ENCODE assay signal across 9 mouse cellular contexts in the genomic region with DNA sequence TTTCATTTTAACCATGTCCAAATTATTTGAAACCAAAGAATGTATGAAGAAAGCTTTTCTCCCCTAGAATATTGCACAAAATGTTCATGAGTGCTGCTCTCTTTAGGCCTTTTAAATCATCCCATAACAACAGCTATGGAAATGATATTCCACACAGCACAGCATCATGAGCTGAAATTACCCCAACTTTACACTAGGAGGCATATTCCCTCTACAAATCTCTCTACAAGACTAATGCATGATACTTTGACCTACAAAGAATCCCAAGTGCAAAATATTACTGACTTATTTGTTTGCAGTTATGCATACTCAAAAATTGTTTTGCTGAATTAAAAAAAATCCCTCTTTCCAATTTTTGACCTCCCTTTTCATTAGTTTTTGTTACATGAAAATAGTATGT.
DNase-seq lines count a peak whose midpoint lies in the region; ATAC-seq and TF ChIP-seq lines count a peak whose summit lies in the region.
"Had no signal": no experiment of that assay in that cellular context is flagged by ENCODE, and none has a peak within 500 bp of the region (broad histone marks: within the 10 kb centered on the region; RNA-seq: fewer than 3 reads in every experiment).

No protein-coding gene starts in this region.

- no peaks in the 10 kb centered on the region for H3K27me3 ChIP-seq in intestine, postnatal 0 days (replicated peaks; ENCODE audit: control insufficient read depth, insufficient read depth, low read length)
- no peaks in the 10 kb centered on the region for H3K27me3 ChIP-seq in intestine, embryonic 15.5 days (replicated peaks)
- no peaks in the 10 kb centered on the region for H3K27me3 ChIP-seq in midbrain, postnatal 0 days (ENCODE audit: insufficient read depth, low read length)
- H3K27me3 ChIP-seq in midbrain, embryonic 10.5 days (ENCODE audit: low read depth, poor library complexity, severe bottlenecking): no peaks in the 10 kb centered on the region
- H3K27me3 ChIP-seq: limb, embryonic 12.5 days had no signal

- H3K36me3 ChIP-seq in intestine, postnatal 0 days (ENCODE audit: control insufficient read depth, insufficient read depth): no peaks in the 10 kb centered on the region
- H3K36me3 ChIP-seq in intestine, embryonic 15.5 days: no peaks in the 10 kb centered on the region
- H3K36me3 ChIP-seq in midbrain, postnatal 0 days (ENCODE audit: insufficient read depth, low read length): no peaks in the 10 kb centered on the region
- H3K36me3 ChIP-seq in midbrain, embryonic 10.5 days: no peaks in the 10 kb centered on the region
- H3K36me3 ChIP-seq: limb, embryonic 12.5 days had no signal

- no peak overlapping the region for H3K9ac ChIP-seq in intestine, postnatal 0 days (ENCODE audit: low read depth, low read length)
- no peak overlapping the region for H3K9ac ChIP-seq in intestine, embryonic 15.5 days
- H3K9ac ChIP-seq in midbrain, postnatal 0 days (replicated peaks; ENCODE audit: low read length, poor library complexity, severe bottlenecking): no peak overlapping the region
- H3K9ac ChIP-seq: limb, embryonic 12.5 days had no signal

- H3K9me3 ChIP-seq in intestine, postnatal 0 days (ENCODE audit: control insufficient read depth): no peaks in the 10 kb centered on the region
- no peaks in the 10 kb centered on the region for H3K9me3 ChIP-seq in intestine, embryonic 15.5 days
- H3K9me3 ChIP-seq in midbrain, postnatal 0 days (ENCODE audit: low read length): no peaks in the 10 kb centered on the region
- H3K9me3 ChIP-seq in midbrain, embryonic 10.5 days (replicated peaks): no peaks in the 10 kb centered on the region
- H3K9me3 ChIP-seq: limb, embryonic 12.5 days had no signal

- TF ChIP-seq CTCF in intestine, postnatal 0 days (IDR thresholded peaks at IDR 0.05; ENCODE audit: low read depth): peak; percentile 62
- TF ChIP-seq CTCF in midbrain, postnatal 0 days (IDR thresholded peaks at IDR 0.05): peak; percentile 67

- H3K27ac ChIP-seq in intestine, postnatal 0 days (ENCODE audit: low read depth, low read length): no peak overlapping the region
- no peak overlapping the region for H3K27ac ChIP-seq in intestine, embryonic 15.5 days
- no peak overlapping the region for H3K27ac ChIP-seq in midbrain, postnatal 0 days (ENCODE audit: low read depth, low read length)
- no peak overlapping the region for H3K27ac ChIP-seq in midbrain, embryonic 10.5 days (replicated peaks)
- H3K27ac ChIP-seq: limb, embryonic 12.5 days had no signal

- ATAC-seq in intestine, postnatal 0 days: no peak
- ATAC-seq in intestine, embryonic 15.5 days: no peak
- no peak for ATAC-seq in midbrain, postnatal 0 days (ENCODE audit: low FRiP score)
- no peak for ATAC-seq in erythroid progenitor cell, adult 5-6 weeks (replicated peaks; ENCODE audit: low FRiP score, poor library complexity, severe bottlenecking)

- peak; percentile 39 for DNase-seq in midbrain, postnatal 0 days (ENCODE audit: low spot score)
- no peak for DNase-seq in midbrain, embryonic 10.5 days (ENCODE audit: low spot score)
- DNase-seq in cerebellum, postnatal 10 days: peak; percentile 29 to 64
- DNase-seq in T-cell, adult 2 months (ENCODE audit: low spot score): no peak
- DNase-seq: kidney, postnatal 36 days had no signal

- H3K4me1 ChIP-seq in intestine, postnatal 0 days (replicated peaks; ENCODE audit: control insufficient read depth, insufficient read depth, low read length): no peaks in the 10 kb centered on the region
- H3K4me1 ChIP-seq in intestine, embryonic 15.5 days (replicated peaks): no peaks in the 10 kb centered on the region
- H3K4me1 ChIP-seq in midbrain, postnatal 0 days (ENCODE audit: insufficient read depth, low read length): no peaks in the 10 kb centered on the region
- no peaks in the 10 kb centered on the region for H3K4me1 ChIP-seq in midbrain, embryonic 10.5 days
- H3K4me1 ChIP-seq: limb, embryonic 12.5 days had no signal

- H3K4me3 ChIP-seq in intestine, postnatal 0 days (ENCODE audit: low read depth, low read length): no peak overlapping the region
- no peak overlapping the region for H3K4me3 ChIP-seq in intestine, embryonic 15.5 days (replicated peaks)
- no peak overlapping the region for H3K4me3 ChIP-seq in midbrain, postnatal 0 days (ENCODE audit: low read depth, low read length)
- no peak overlapping the region for H3K4me3 ChIP-seq in midbrain, embryonic 10.5 days
- H3K4me3 ChIP-seq: limb, embryonic 12.5 days had no signal

- H3K4me2 ChIP-seq in intestine, postnatal 0 days (replicated peaks; ENCODE audit: low read depth): no peak overlapping the region
- no peak overlapping the region for H3K4me2 ChIP-seq in intestine, embryonic 15.5 days (replicated peaks)
- H3K4me2 ChIP-seq in midbrain, postnatal 0 days (ENCODE audit: low read depth, low read length, poor library complexity, severe bottlenecking): no peak overlapping the region
- H3K4me2 ChIP-seq: limb, embryonic 12.5 days had no signal

Comparison
In these comparisons a context has a peak if more than half of its experiments do, and no peak if none do; other contexts are left out.
1. DNase-seq: peak in midbrain, postnatal 0 days (single experiment) and cerebellum, postnatal 10 days (2 of 2); none in midbrain, embryonic 10.5 days (single experiment) and T-cell, adult 2 months (single experiment).